Mouse (Mus musculus): ENCODE results near the gene Phlpp2.
"Not testable (repeated sequence)": the region's sequence is repeated elsewhere in the genome, so short reads cannot be mapped to it uniquely, and the experiment has no call there.

Gene Phlpp2

GRCm38 (mm10) chr8:109868003-109868679 lies at the start of gene Phlpp2:
Gene Phlpp2 (plus strand): TSS chr8:109868542.
- DNase-seq, result peak; percentile 94

GRCm38 (mm10) chr8:109823561-109823960 lies 44.8 kb upstream of the Phlpp2 start:
- no peak for DNase-seq

GRCm38 (mm10) chr8:109839822-109840221 lies 28.5 kb upstream of the Phlpp2 start:
- no peak for DNase-seq

- no peak for DNase-seq
These were observed 25.9 kb upstream of the Phlpp2 start for GRCm38 (mm10) chr8:109842468-109842867.

- no peak for DNase-seq
These were observed 20.5 kb upstream of the Phlpp2 start for GRCm38 (mm10) chr8:109847866-109848265.

- DNase-seq, result no peak
These were observed 19.4 kb upstream of the Phlpp2 start for GRCm38 (mm10) chr8:109848981-109849380.

GRCm38 (mm10) chr8:109853423-109853822 lies 14.9 kb upstream of the Phlpp2 start:
- DNase-seq, result peak; percentile 30

- no peak for DNase-seq
These were observed 13.8 kb upstream of the Phlpp2 start for GRCm38 (mm10) chr8:109854522-109854921.

GRCm38 (mm10) chr8:109855451-109855850 lies 12.9 kb upstream of the Phlpp2 start:
- DNase-seq, result no peak

- DNase-seq, result no peak
These were observed 4.9 kb upstream of the Phlpp2 start for GRCm38 (mm10) chr8:109863398-109863797.

- DNase-seq, result no peak
These were observed 3.5 kb upstream of the Phlpp2 start for GRCm38 (mm10) chr8:109864798-109865197.

GRCm38 (mm10) chr8:109865536-109865935 lies 2.8 kb upstream of the Phlpp2 start:
- DNase-seq, result peak; percentile 16

- no peak for DNase-seq
These were observed 1.7 kb upstream of the Phlpp2 start for GRCm38 (mm10) chr8:109866690-109867089.

- DNase-seq, result peak; percentile 75
These were observed 479 bp downstream of the Phlpp2 start for GRCm38 (mm10) chr8:109868680-109869361.

GRCm38 (mm10) chr8:109871056-109871455 lies 2.7 kb downstream of the Phlpp2 start:
- no peak for DNase-seq

- not testable (repeated sequence) for DNase-seq
These were observed 5.5 kb downstream of the Phlpp2 start for GRCm38 (mm10) chr8:109873800-109874199.

GRCm38 (mm10) chr8:109880012-109880662 lies 11.8 kb downstream of the Phlpp2 start:
- DNase-seq, result no peak

- no peak for DNase-seq
These were observed 17.0 kb downstream of the Phlpp2 start for GRCm38 (mm10) chr8:109885294-109885693.

GRCm38 (mm10) chr8:109889211-109889610 lies 20.9 kb downstream of the Phlpp2 start:
- DNase-seq, result no peak

- DNase-seq, result no peak
These were observed 22.6 kb downstream of the Phlpp2 start for GRCm38 (mm10) chr8:109890794-109891585.

GRCm38 (mm10) chr8:109894636-109895035 lies 26.3 kb downstream of the Phlpp2 start:
- no peak for DNase-seq

GRCm38 (mm10) chr8:109895355-109895754 lies 27.0 kb downstream of the Phlpp2 start:
- DNase-seq, result no peak

- DNase-seq, result no peak
These were observed 34.0 kb downstream of the Phlpp2 start for GRCm38 (mm10) chr8:109902379-109902778.

All from right cerebral cortex, postnatal 25 days (tissue).